Mouse (Mus musculus) thymus, postnatal 4 days (tissue): ENCODE measurements around the gene Ltbp3.

Source experiments
- DNase-seq: peaks from one replicate; pipeline ENCODE4 v3.0.0; 2021

Gene Ltbp3

GRCm38 (mm10) chr19:5740320-5741317 is at the start of gene Ltbp3:
Ltbp3 (plus strand) TSS chr19:5740904.
- DNase-seq, result no peak

GRCm38 (mm10) chr19:5691601-5692000 is 49.1 kb upstream of the Ltbp3 start:
- DNase-seq, result no peak

GRCm38 (mm10) chr19:5692086-5692912 is 48.4 kb upstream of the Ltbp3 start:
- DNase-seq, result no peak

GRCm38 (mm10) chr19:5692913-5693396 is 47.7 kb upstream of the Ltbp3 start:
- no peak for DNase-seq

GRCm38 (mm10) chr19:5693801-5694200 is 46.9 kb upstream of the Ltbp3 start:
- DNase-seq, result no peak

- no peak for DNase-seq
Observed at GRCm38 (mm10) chr19:5695849-5696462, 44.7 kb upstream of the Ltbp3 start.

- DNase-seq, result peak; percentile 51
Observed at GRCm38 (mm10) chr19:5704163-5704800, 36.4 kb upstream of the Ltbp3 start, which contains the start of gene Kcnk7. Kcnk7 (plus strand) TSS chr19:5704367.

- DNase-seq, result peak; percentile 80
Observed at GRCm38 (mm10) chr19:5704801-5705571, 35.7 kb upstream of the Ltbp3 start.

- DNase-seq, result no peak
Observed at GRCm38 (mm10) chr19:5710068-5710467, 30.6 kb upstream of the Ltbp3 start.

GRCm38 (mm10) chr19:5710581-5710980 is 30.1 kb upstream of the Ltbp3 start:
- DNase-seq, result no peak

GRCm38 (mm10) chr19:5711218-5711617 is 29.5 kb upstream of the Ltbp3 start:
- DNase-seq, result peak; percentile 81

GRCm38 (mm10) chr19:5711907-5712460 is 28.7 kb upstream of the Ltbp3 start:
- DNase-seq, result no peak

- DNase-seq, result no peak
Observed at GRCm38 (mm10) chr19:5713255-5713654, 27.4 kb upstream of the Ltbp3 start.

GRCm38 (mm10) chr19:5713730-5714129 is 27.0 kb upstream of the Ltbp3 start:
- DNase-seq, result no peak

- peak; percentile 58 for DNase-seq
Observed at GRCm38 (mm10) chr19:5715793-5716688, 24.7 kb upstream of the Ltbp3 start.

GRCm38 (mm10) chr19:5716955-5717354 is 23.7 kb upstream of the Ltbp3 start:
- no peak for DNase-seq

GRCm38 (mm10) chr19:5721233-5721632 is 19.5 kb upstream of the Ltbp3 start:
- no peak for DNase-seq

- DNase-seq, result no peak
Observed at GRCm38 (mm10) chr19:5722848-5723425, 17.8 kb upstream of the Ltbp3 start.

GRCm38 (mm10) chr19:5723934-5724548 is 16.7 kb upstream of the Ltbp3 start:
- no peak for DNase-seq
